Mouse (Mus musculus) neutrophil, adult 65 days (primary cell): ENCODE measurements around the gene Sdc1. TPM values are rescaled to one million over a fixed set of nuclear protein-coding genes. Genes with fewer than 3 reads are reported as not detected.

Source experiments
- total RNA-seq: library from RNA; stranded (reverse); gene quantifications from 2 replicates; pipeline ENCODE4 v1.2.4, GENCODE M21; 2023

Sdc1 gene
- total RNA-seq, result 0.85 and 2.8 TPM in 2 replicates

DNA sequence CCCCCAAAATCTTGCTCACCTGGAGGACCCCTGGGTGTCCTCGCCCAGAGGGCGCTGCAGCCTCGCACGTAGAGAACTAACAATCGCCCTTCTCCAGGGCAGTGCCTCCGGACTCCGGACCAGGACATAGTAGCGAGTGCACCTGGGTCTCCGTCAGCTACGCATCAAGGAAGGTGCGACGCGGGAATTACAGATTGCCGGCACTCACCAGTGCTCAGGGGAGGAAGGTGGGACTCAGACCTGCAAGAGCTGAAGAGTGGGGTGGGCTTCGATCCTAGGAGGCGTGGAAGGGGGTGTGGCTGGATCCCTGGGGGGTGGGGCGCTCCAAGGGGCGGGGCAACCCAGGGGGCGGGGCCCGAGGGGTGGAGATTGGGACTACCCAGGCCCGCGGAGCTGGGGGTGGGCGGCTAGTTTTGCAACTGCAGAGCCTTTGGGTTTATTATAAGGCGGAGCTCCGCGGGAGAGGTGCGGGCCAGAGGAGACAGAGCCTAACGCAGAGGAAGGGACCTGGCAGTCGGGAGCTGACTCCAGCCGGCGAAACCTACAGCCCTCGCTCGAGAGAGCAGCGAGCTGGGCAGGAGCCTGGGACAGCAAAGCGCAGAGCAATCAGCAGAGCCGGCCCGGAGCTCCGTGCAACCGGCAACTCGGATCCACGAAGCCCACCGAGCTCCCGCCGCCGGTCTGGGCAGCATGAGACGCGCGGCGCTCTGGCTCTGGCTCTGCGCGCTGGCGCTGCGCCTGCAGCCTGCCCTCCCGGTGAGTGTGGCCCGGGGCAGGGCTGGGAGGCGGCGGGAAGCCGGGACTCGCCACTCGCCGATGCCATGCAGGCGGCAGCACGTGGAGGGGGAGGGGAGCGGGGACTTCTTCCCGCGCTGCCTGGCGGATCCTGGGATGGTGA lies at the start of gene Sdc1:
Sdc1 (plus strand) TSS at position 378 of the 898 bp plus-strand sequence.

Other genes with a start within 250 kb of the Sdc1 start
- gene Slc7a15, start 172.3 kb upstream of the Sdc1 start, total RNA-seq, result not detected in 2 replicates
- gene Pum2, start 97.2 kb upstream of the Sdc1 start, total RNA-seq, result 164 and 199 TPM in 2 replicates
- gene Laptm4a, start 150.3 kb downstream of the Sdc1 start, total RNA-seq, result 79.4 and 90.1 TPM in 2 replicates
- not detected in 2 replicates for gene Matn3, start 176.6 kb downstream of the Sdc1 start, total RNA-seq
- 0.73 and 1.2 TPM in 2 replicates for gene Wdr35, start 202.6 kb downstream of the Sdc1 start, total RNA-seq